21 mouse cellular contexts compared by ENCODE assay signal in genomic region chr2:181326098-181326497, GRCm38 (mm10). TPM values are rescaled to one million over a fixed set of nuclear protein-coding genes. Genes with fewer than 3 reads are reported as not detected.
DNase-seq lines count a peak whose midpoint lies in the region; TF ChIP-seq lines count a peak whose summit lies in the region.
"Had no signal": no experiment of that assay in that cellular context is flagged by ENCODE, and none has a peak within 500 bp of the region (broad histone marks: within the 10 kb centered on the region; RNA-seq: fewer than 3 reads in every experiment).

No protein-coding gene starts in this region.

- intact Hi-C loops in left cerebral cortex, postnatal 36 days (cut with DNase I) = no loop called here

- H3K4me3 ChIP-seq in myocyte = no peak overlapping the region
- H3K4me3 ChIP-seq: embryonic facial prominence, embryonic 15.5 days; erythroblast, embryonic 14.5 days; forebrain, embryonic 10.5 days; gastrocnemius, adult 2 months; heart, embryonic 13.5 days had no signal

- no peaks in the 10 kb centered on the region for H3K79me2 ChIP-seq in myocyte (ENCODE audit: control insufficient read depth, insufficient read depth)

- DNase-seq in adrenal gland, adult 8-10 months = peak; percentile 16
- DNase-seq in adrenal gland, adult 18-20 months (ENCODE audit: low spot score in 2 of 2) = no peak
- peak; percentile 33 for DNase-seq in 3T3-L1 (ENCODE audit: low read depth, low spot score)
- peak; percentile 66 for DNase-seq in NIH3T3 (ENCODE audit: low read depth)
- no peak for DNase-seq in heart, adult 18-20 months
- no peak for DNase-seq in left cerebral cortex, postnatal 36 days (ENCODE audit: low spot score in 2 of 2)
- DNase-seq: cerebellum, adult 8-10 months; cerebellum, postnatal 14 days; embryo, embryonic 11 days; gastrocnemius, adult 2 months; gastrocnemius, postnatal 25 days; heart, postnatal 36 days had no signal

- peaks cover 20% of the 10 kb centered on the region for H3K36me3 ChIP-seq in myocyte (ENCODE audit: control insufficient read depth, insufficient read depth)

- H3ac ChIP-seq in myocyte (ENCODE audit: control insufficient read depth, insufficient read length) = no peak overlapping the region

- TF ChIP-seq POLR2A in myocyte (IDR thresholded peaks at IDR 0.05; ENCODE audit: insufficient read length, low read depth) = no peak

- no peak overlapping the region for H3K4me2 ChIP-seq in myocyte (ENCODE audit: low read depth)
- H3K4me2 ChIP-seq: embryonic facial prominence, embryonic 15.5 days; heart, embryonic 13.5 days had no signal

- H3K27me3 ChIP-seq in myocyte (ENCODE audit: control insufficient read depth, insufficient read depth, insufficient read length) = no peaks in the 10 kb centered on the region
- H3K27me3 ChIP-seq: CH12.LX; embryonic facial prominence, embryonic 15.5 days; heart, embryonic 13.5 days had no signal

TF ChIP-seq in myocyte, 11 proteins besides CTCF, POLR2A, EP300 and RAD21:
- TF ChIP-seq E2F4 (IDR thresholded peaks at IDR 0.05; ENCODE audit: insufficient read depth) (no peak), USF1 (IDR thresholded peaks at IDR 0.05; ENCODE audit: low read depth) (no peak), SRF (IDR thresholded peaks at IDR 0.05; ENCODE audit: control insufficient read depth, insufficient read length, low read depth) (no peak), MYOD1 (IDR thresholded peaks at IDR 0.05; ENCODE audit: control insufficient read depth in 1 of 3, insufficient read length in 2 of 3, low read depth in 2 of 3) (no peak), MAX (IDR thresholded peaks at IDR 0.05; ENCODE audit: low read depth) (no peak), CEBPB (IDR thresholded peaks at IDR 0.05; ENCODE audit: insufficient read depth, poor library complexity, severe bottlenecking) (peak; percentile 25; the same call in 1 of the 2 replicates), REST (IDR thresholded peaks at IDR 0.05; ENCODE audit: insufficient read depth, insufficient read length) (no peak), POLR2AphosphoS2 (IDR thresholded peaks at IDR 0.05; ENCODE audit: insufficient read length, low read depth) (no peak)

RNA-seq across cellular contexts. Expression of gene Rtel1, which starts 6.6 kb away (rescaled TPM):
- 10 to 100 TPM; 26.4 to 74.8 (median 44.5) TPM for total RNA-seq in adrenal gland, adult 8-10 months (2022)
- total RNA-seq in adrenal gland, adult 18-20 months (2021) = 10 to 100 TPM; 24.1 to 30.8 TPM
- 23.6 TPM for polyA plus RNA-seq in myocyte (2012; fragmentation: generic; extraction: Trizol)
- 10 to 100 TPM in 1 of 2 experiments, 1 to 10 TPM in 1; 7.2 to 11.3 TPM for total RNA-seq in heart, adult 18-20 months (2021)
- total RNA-seq in left cerebral cortex, postnatal 36 days (2021) = 10 to 100 TPM; 28.2 to 41.8 TPM

RNA-seq across cellular contexts. Expression of gene Stmn3, which starts 11.8 kb away (rescaled TPM):
- total RNA-seq in adrenal gland, adult 8-10 months (2022) = 10 to 100 TPM; 18.1 to 31.5 (median 20.7) TPM
- total RNA-seq in adrenal gland, adult 18-20 months (2021) = 10 to 100 TPM; 14.6 to 18.7 TPM
- polyA plus RNA-seq in myocyte (2012; fragmentation: generic; extraction: Trizol) = 0.07 TPM
- under 1 TPM in 1 of 2 experiments, not detected in 1; 0.41 TPM for total RNA-seq in heart, adult 18-20 months (2021)
- total RNA-seq in left cerebral cortex, postnatal 36 days (2021) = 100 to 1,000 TPM; 592 to 722 TPM
- total RNA-seq: CH12.LX; common myeloid progenitor, adult 5-6 weeks; gastrocnemius, adult 2 months; granulocyte monocyte progenitor cell, adult 5-6 weeks had no signal
- polyA plus RNA-seq: erythroblast, embryonic 14.5 days; inflammation-experienced regulatory T-cells, adult 6 months had no signal

RNA-seq across cellular contexts. Expression of gene Gmeb2, which starts 38.3 kb away (rescaled TPM):
- total RNA-seq in adrenal gland, adult 8-10 months (2022) = 10 to 100 TPM; 16.0 to 21.6 (median 18.6) TPM
- total RNA-seq in adrenal gland, adult 18-20 months (2021) = 10 to 100 TPM; 14.8 to 15.2 TPM
- polyA plus RNA-seq in myocyte (2012; fragmentation: generic; extraction: Trizol) = 11.0 TPM
- 1 to 10 TPM; 8.9 to 9.5 TPM for total RNA-seq in heart, adult 18-20 months (2021)
- 10 to 100 TPM; 20.1 to 23.4 TPM for total RNA-seq in left cerebral cortex, postnatal 36 days (2021)

RNA-seq across cellular contexts. Expression of gene Zgpat, which starts 38.6 kb away (rescaled TPM):
- 10 to 100 TPM; 49.1 to 76.4 (median 55.7) TPM for total RNA-seq in adrenal gland, adult 8-10 months (2022)
- total RNA-seq in adrenal gland, adult 18-20 months (2021) = 10 to 100 TPM; 50.8 to 51.0 TPM
- polyA plus RNA-seq in myocyte (2012; fragmentation: generic; extraction: Trizol) = 21.7 TPM
- 10 to 100 TPM; 15.3 to 18.0 TPM for total RNA-seq in heart, adult 18-20 months (2021)
- total RNA-seq in left cerebral cortex, postnatal 36 days (2021) = 10 to 100 TPM; 50.3 to 84.9 TPM

RNA-seq across cellular contexts. Expression of gene Arfrp1, which starts 39.1 kb away (rescaled TPM):
- 10 to 100 TPM; 42.4 to 63.8 (median 57.7) TPM for total RNA-seq in adrenal gland, adult 8-10 months (2022)
- total RNA-seq in adrenal gland, adult 18-20 months (2021) = 10 to 100 TPM; 48.9 to 51.8 TPM
- polyA plus RNA-seq in myocyte (2012; fragmentation: generic; extraction: Trizol) = 48.8 TPM
- total RNA-seq in heart, adult 18-20 months (2021) = 10 to 100 TPM; 50.7 to 65.7 TPM
- total RNA-seq in left cerebral cortex, postnatal 36 days (2021) = 10 to 100 TPM; 38.5 to 45.4 TPM

Comparison
In these comparisons a context has a peak if more than half of its experiments do, and no peak if none do; other contexts are left out.
1. DNase-seq: peak in adrenal gland, adult 8-10 months (single experiment), 3T3-L1 (single experiment) and NIH3T3 (single experiment); none in adrenal gland, adult 18-20 months (0 of 2), heart, adult 18-20 months (0 of 2) and left cerebral cortex, postnatal 36 days (0 of 2).
2. RNA of gene Stmn3, which starts 11.8 kb away (total RNA-seq): 592 to 722 TPM in left cerebral cortex, postnatal 36 days; 18.1 to 31.5 TPM in adrenal gland, adult 8-10 months, 14.6 to 18.7 TPM in adrenal gland, adult 18-20 months and 0.41 TPM in heart, adult 18-20 months; every median in the first group is over 10 times any median in the second.